Mouse (Mus musculus): ENCODE data around the gene Ubtf.

The Ubtf gene

DNA sequence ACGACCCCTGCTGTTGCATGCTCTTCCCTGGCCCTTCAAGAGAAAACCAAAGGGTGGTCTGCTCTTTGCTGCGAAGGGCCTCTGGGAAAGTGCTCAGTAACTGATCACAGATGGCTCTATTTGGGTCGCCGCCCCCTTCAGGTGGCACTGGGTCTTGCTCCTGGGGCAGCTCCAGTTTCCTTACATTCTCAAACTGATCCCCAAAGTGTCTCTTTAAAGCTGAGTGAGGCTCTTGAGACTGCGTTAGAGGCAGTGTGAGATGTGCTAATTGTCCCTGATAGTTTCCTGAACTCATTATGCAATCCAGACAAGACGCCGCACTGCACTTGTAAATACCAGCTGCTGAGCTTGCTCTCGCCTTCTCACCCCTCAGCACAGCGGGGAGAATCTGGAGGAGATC, 62.0 kb downstream of the Ubtf start:
- peak; percentile 63 to 73 for DNase-seq

All from kidney, postnatal 4 days (tissue).